Mouse (Mus musculus): ENCODE data around the gene Pdia3. TPM values are rescaled to one million over a fixed set of nuclear protein-coding genes. Genes with fewer than 3 reads are reported as not detected.

Pdia3 gene
- polyA plus RNA-seq, 1 experiment = 223 TPM

GRCm38 (mm10) chr2:121448739-121449535, 35.4 kb downstream of the Pdia3 start, which contains the start of gene Serf2:
Serf2 (plus strand) TSS chr2:121449195.
- H3K4me3 ChIP-seq (ENCODE audit: control insufficient read depth, low read depth, low read length) = peak within 1 kb of the TSS; percentile 95
- H3K36me3 ChIP-seq (ENCODE audit: control insufficient read depth, insufficient read depth, low read length) = peaks cover 2% of the 10 kb centered on the region
- peaks cover 8% of the 10 kb centered on the region for H3K4me1 ChIP-seq (ENCODE audit: control insufficient read depth, insufficient read depth, low read length)
- H3K27me3 ChIP-seq (ENCODE audit: control insufficient read depth, insufficient read depth, low read length) = no peaks in the 10 kb centered on the region
- TF ChIP-seq CTCF (IDR thresholded peaks at IDR 0.05; ENCODE audit: control insufficient read depth, insufficient read depth, insufficient replicate concordance, low read depth, low read length) = no peak
- peak; percentile 97 for TF ChIP-seq POLR2A (IDR thresholded peaks at IDR 0.05; ENCODE audit: control insufficient read depth, low read depth, low read length)
- peak within 1 kb of the TSS; percentile 96 for H3K27ac ChIP-seq (ENCODE audit: control insufficient read depth, insufficient read depth, low read depth, low read length)

DNA sequence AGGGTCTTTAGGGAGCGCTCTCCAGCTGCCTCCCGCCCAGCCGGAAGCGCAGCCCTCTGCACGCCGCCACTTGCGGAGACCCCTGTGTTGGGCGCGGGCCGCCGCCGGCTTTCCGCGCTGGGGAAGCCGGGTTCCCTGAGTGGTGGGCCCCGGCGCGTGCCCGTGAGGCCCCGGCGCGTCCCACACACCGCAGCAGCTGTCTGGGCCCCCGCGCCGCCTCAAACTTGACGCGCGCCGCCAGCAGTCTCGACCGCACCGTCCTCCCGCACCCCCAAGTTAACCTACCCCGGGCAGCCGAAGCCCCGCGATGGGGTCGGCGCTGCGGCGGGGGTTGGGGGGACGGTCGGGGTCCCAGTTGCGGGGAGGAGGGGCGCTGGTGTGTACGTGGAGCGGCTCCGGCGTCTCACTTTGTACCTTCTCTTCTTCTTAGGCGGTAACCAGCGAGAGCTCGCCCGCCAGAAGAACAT, 36.0 kb downstream of the Pdia3 start:
- TF ChIP-seq POLR2A (IDR thresholded peaks at IDR 0.05; ENCODE audit: control insufficient read depth, low read depth, low read length) (no peak; the same call in 1 of the 2 replicates), CTCF (IDR thresholded peaks at IDR 0.05; ENCODE audit: control insufficient read depth, insufficient read depth, insufficient replicate concordance, low read depth, low read length) (no peak)
- Histone ChIP-seq H3K27ac (ENCODE audit: control insufficient read depth, insufficient read depth, low read depth, low read length) (peak overlapping the region; percentile 96), H3K27me3 (ENCODE audit: control insufficient read depth, insufficient read depth, low read length) (no peaks in the 10 kb centered on the region), H3K4me1 (ENCODE audit: control insufficient read depth, insufficient read depth, low read length) (peaks cover 8% of the 10 kb centered on the region), H3K4me3 (ENCODE audit: control insufficient read depth, low read depth, low read length) (peak overlapping the region; percentile 95), H3K36me3 (ENCODE audit: control insufficient read depth, insufficient read depth, low read length) (peaks cover 2% of the 10 kb centered on the region)

DNA sequence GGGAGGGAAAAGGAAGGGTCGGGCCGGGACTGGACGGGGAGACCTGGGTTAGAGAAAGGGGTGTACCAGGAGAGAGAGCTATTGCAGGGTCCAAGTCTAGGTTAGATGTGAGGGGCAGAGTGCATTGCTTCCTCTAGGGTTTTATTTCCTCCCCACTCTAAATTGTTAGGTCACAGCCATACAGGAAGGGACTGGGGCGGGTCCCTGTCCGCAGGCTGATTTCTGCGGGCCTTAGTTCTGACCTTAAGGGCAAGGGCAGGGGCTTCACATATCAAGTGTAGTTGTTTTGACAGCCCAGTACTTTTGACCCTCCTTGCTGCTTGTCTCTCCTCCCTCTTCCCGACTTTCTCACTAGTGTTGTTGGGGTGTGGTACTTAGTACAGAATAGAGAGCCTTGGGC, 36.5 kb downstream of the Pdia3 start:
- peaks cover 2% of the 10 kb centered on the region for H3K36me3 ChIP-seq (ENCODE audit: control insufficient read depth, insufficient read depth, low read length)
- peak overlapping the region; percentile 88 for H3K27ac ChIP-seq (ENCODE audit: control insufficient read depth, insufficient read depth, low read depth, low read length)
- H3K4me1 ChIP-seq (ENCODE audit: control insufficient read depth, insufficient read depth, low read length) = peaks cover 8% of the 10 kb centered on the region
- TF ChIP-seq CTCF (IDR thresholded peaks at IDR 0.05; ENCODE audit: control insufficient read depth, insufficient read depth, insufficient replicate concordance, low read depth, low read length) (no peak), POLR2A (IDR thresholded peaks at IDR 0.05; ENCODE audit: control insufficient read depth, low read depth, low read length) (no peak)
- H3K27me3 ChIP-seq (ENCODE audit: control insufficient read depth, insufficient read depth, low read length) = no peaks in the 10 kb centered on the region
- H3K4me3 ChIP-seq (ENCODE audit: control insufficient read depth, low read depth, low read length) = peak overlapping the region; percentile 95

DNA sequence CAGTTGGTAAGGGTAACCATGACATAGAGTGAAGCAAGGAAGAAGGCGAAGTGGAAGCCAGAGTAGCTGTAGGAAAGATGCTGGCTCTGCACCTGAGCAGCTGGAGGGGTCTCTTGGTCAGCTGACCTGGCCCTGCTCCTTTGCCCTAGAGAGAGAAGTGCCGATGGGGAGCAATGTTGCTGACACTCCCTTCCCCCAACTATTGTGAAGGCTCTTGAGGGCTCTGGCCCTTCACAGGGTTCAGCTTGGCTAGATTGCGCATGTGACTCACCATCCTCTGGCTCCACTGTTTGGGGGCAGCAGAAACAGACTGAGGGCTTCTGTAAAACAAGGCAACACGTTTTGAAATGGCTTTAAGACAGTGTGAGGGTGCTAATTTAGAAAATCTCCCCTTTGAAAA, 38.8 kb downstream of the Pdia3 start:
- Histone ChIP-seq H3K27me3 (ENCODE audit: control insufficient read depth, insufficient read depth, low read length) (no peaks in the 10 kb centered on the region), H3K27ac (ENCODE audit: control insufficient read depth, insufficient read depth, low read depth, low read length) (no peak overlapping the region), H3K4me3 (ENCODE audit: control insufficient read depth, low read depth, low read length) (no peak overlapping the region), H3K4me1 (ENCODE audit: control insufficient read depth, insufficient read depth, low read length) (peaks cover 8% of the 10 kb centered on the region), H3K36me3 (ENCODE audit: control insufficient read depth, insufficient read depth, low read length) (peaks cover 2% of the 10 kb centered on the region)
- no peak for TF ChIP-seq CTCF (IDR thresholded peaks at IDR 0.05; ENCODE audit: control insufficient read depth, insufficient read depth, insufficient replicate concordance, low read depth, low read length)
- no peak for TF ChIP-seq POLR2A (IDR thresholded peaks at IDR 0.05; ENCODE audit: control insufficient read depth, low read depth, low read length)

- Histone ChIP-seq H3K27ac (ENCODE audit: control insufficient read depth, insufficient read depth, low read depth, low read length) (no peak within 1 kb of the TSS), H3K36me3 (ENCODE audit: control insufficient read depth, insufficient read depth, low read length) (peaks cover 2% of the 10 kb centered on the region), H3K27me3 (ENCODE audit: control insufficient read depth, insufficient read depth, low read length) (no peaks in the 10 kb centered on the region), H3K4me1 (ENCODE audit: control insufficient read depth, insufficient read depth, low read length) (peaks cover 5% of the 10 kb centered on the region), H3K4me3 (ENCODE audit: control insufficient read depth, low read depth, low read length) (no peak within 1 kb of the TSS)
- TF ChIP-seq POLR2A (IDR thresholded peaks at IDR 0.05; ENCODE audit: control insufficient read depth, low read depth, low read length) (no peak), CTCF (IDR thresholded peaks at IDR 0.05; ENCODE audit: control insufficient read depth, insufficient read depth, insufficient replicate concordance, low read depth, low read length) (no peak)
Measured at GRCm38 (mm10) chr2:121452990-121453389, 39.4 kb downstream of the Pdia3 start, which contains the start of gene Hypk. Hypk (plus strand) TSS chr2:121453290.

GRCm38 (mm10) chr2:121453917-121454316, 40.3 kb downstream of the Pdia3 start:
- H3K27ac ChIP-seq (ENCODE audit: control insufficient read depth, insufficient read depth, low read depth, low read length) = no peak overlapping the region
- no peak for TF ChIP-seq CTCF (IDR thresholded peaks at IDR 0.05; ENCODE audit: control insufficient read depth, insufficient read depth, insufficient replicate concordance, low read depth, low read length)
- TF ChIP-seq POLR2A (IDR thresholded peaks at IDR 0.05; ENCODE audit: control insufficient read depth, low read depth, low read length) = no peak
- H3K36me3 ChIP-seq (ENCODE audit: control insufficient read depth, insufficient read depth, low read length) = peaks cover 2% of the 10 kb centered on the region
- no peaks in the 10 kb centered on the region for H3K27me3 ChIP-seq (ENCODE audit: control insufficient read depth, insufficient read depth, low read length)
- H3K4me3 ChIP-seq (ENCODE audit: control insufficient read depth, low read depth, low read length) = no peak overlapping the region
- peaks cover 5% of the 10 kb centered on the region for H3K4me1 ChIP-seq (ENCODE audit: control insufficient read depth, insufficient read depth, low read length)

DNA sequence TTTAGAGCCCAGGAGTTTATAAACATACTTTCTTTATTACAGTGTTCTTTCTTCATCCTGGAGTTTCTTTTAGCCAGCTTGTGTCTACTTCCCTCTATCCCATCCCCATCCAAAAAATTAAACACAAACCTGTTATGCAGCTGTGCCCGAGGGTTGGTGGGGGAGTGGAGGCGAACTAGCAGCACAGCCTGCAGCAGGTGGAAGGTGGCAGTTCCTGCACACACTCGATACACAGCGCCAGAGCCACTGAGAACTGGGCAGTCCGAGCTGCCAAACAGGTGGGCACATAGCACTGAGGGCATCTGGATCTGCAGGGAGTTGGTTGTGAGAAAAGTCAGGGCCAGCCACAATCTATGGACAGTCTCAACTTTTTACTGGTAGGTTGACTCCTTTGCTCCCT, 42.0 kb downstream of the Pdia3 start:
- no peak overlapping the region; the same call in 1 of the 2 replicates for H3K4me3 ChIP-seq (ENCODE audit: control insufficient read depth, low read depth, low read length)
- no peak overlapping the region for H3K27ac ChIP-seq (ENCODE audit: control insufficient read depth, insufficient read depth, low read depth, low read length)
- H3K36me3 ChIP-seq (ENCODE audit: control insufficient read depth, insufficient read depth, low read length) = no peaks in the 10 kb centered on the region; the same call in 1 of the 2 replicates
- H3K4me1 ChIP-seq (ENCODE audit: control insufficient read depth, insufficient read depth, low read length) = peaks cover 3% of the 10 kb centered on the region
- H3K27me3 ChIP-seq (ENCODE audit: control insufficient read depth, insufficient read depth, low read length) = no peaks in the 10 kb centered on the region
- no peak for TF ChIP-seq POLR2A (IDR thresholded peaks at IDR 0.05; ENCODE audit: control insufficient read depth, low read depth, low read length)
- no peak for TF ChIP-seq CTCF (IDR thresholded peaks at IDR 0.05; ENCODE audit: control insufficient read depth, insufficient read depth, insufficient replicate concordance, low read depth, low read length)
